Mouse (Mus musculus): ENCODE data around the gene Ccer2.

- TF ChIP-seq POLR2A (IDR thresholded peaks at IDR 0.05; ENCODE audit: low read depth, low read length) (no peak), CTCF (IDR thresholded peaks at IDR 0.05; ENCODE audit: extremely low read depth, insufficient read depth, insufficient read length, insufficient replicate concordance) (no peak)
Measured at GRCm38 (mm10) chr7:28761907-28762306, 5.9 kb downstream of the Ccer2 start.

Measured in spleen, adult 2 months (tissue).